Mouse (Mus musculus) cerebellum, adult 2 months (tissue): ENCODE data around the gene Hs6st1. TPM values are rescaled to one million over a fixed set of nuclear protein-coding genes. Genes with fewer than 3 reads are reported as not detected.

Source experiments
- DNase-seq, 2 experiments: peaks; one replicate each; pipeline ENCODE4 v3.0.0; 2021
- H3K27ac ChIP-seq: fragments of 200-500 bp; 2 replicates; pipeline ENCODE4 v1.5.1; 2012; ENCODE audit warnings: low read length, control low read depth, inconsistent platforms; ENCODE audit not compliant: insufficient read depth
- H3K27me3 ChIP-seq: fragments of 200-500 bp; 2 replicates; pipeline ENCODE4 v1.6.1; 2012; ENCODE audit warnings: inconsistent platforms, mild to moderate bottlenecking, low read length, moderate library complexity; ENCODE audit not compliant: control insufficient read depth, insufficient read depth
- H3K4me1 ChIP-seq: fragments of 200-500 bp; 2 replicates; pipeline ENCODE4 v1.6.1; 2011; ENCODE audit warnings: low read length; ENCODE audit not compliant: control insufficient read depth, insufficient read depth
- H3K4me3 ChIP-seq: fragments of 200-500 bp; replicated peaks from 2 replicates; pipeline ENCODE3; 2011; ENCODE audit warnings: mild to moderate bottlenecking, low read depth, low read length, control low read depth; ENCODE audit not compliant: insufficient read depth
- CTCF ChIP-seq: fragments of 200-500 bp; IDR thresholded peaks from 2 replicates; pipeline ENCODE4 v1.5.1; 2011; ENCODE audit warnings: low read depth, mild to moderate bottlenecking, control low read depth, low read length, moderate library complexity, borderline replicate concordance; ENCODE audit not compliant: insufficient read depth
- POLR2A ChIP-seq: fragments of 200-500 bp; IDR thresholded peaks from 2 replicates; pipeline ENCODE4 v1.6.1; 2011; ENCODE audit warnings: low read length, control low read depth, borderline replicate concordance; ENCODE audit not compliant: insufficient read depth
- WGBS: fragments of 180-500 bp; shearing (Covaris S2); methylation state at CpG from one replicate; pipeline ENCODE4 v1.1.7; 2018; 5-methylcytosine and 5-hydroxymethylcytosine counted together
- polyA plus RNA-seq: library from polyadenylated mRNA; depleted of rRNA; stranded (reverse); fragments of >200 nt; gene quantifications from 2 replicates; pipeline ENCODE4 v1.2.3, GENCODE M21; 2012

Hs6st1 gene
- polyA plus RNA-seq, 1 experiment = 69.8 TPM

- DNase-seq = no peak
- Histone ChIP-seq H3K27ac (no peak overlapping the region), H3K4me1 (no peaks in the 10 kb centered on the region; the same call in 1 of the 2 replicates), H3K4me3 (no peak overlapping the region), H3K27me3 (no peaks in the 10 kb centered on the region)
- WGBS = 67% methylated on average over 4 of the region's 4 CpGs
- no peak for TF ChIP-seq POLR2A
- TF ChIP-seq CTCF = no peak
Observed at GRCm38 (mm10) chr1:36129126-36129525, 60.9 kb downstream of the Hs6st1 start.

GRCm38 (mm10) chr1:36129881-36130280 lies 61.7 kb downstream of the Hs6st1 start:
- Histone ChIP-seq H3K4me1 (no peaks in the 10 kb centered on the region), H3K4me3 (no peak overlapping the region), H3K27me3 (no peaks in the 10 kb centered on the region), H3K27ac (no peak overlapping the region)
- TF ChIP-seq CTCF = no peak
- no peak for DNase-seq
- WGBS = 97% methylated on average over 8 of the region's 8 CpGs

- DNase-seq = peak in 1 of 2 experiments; percentile 20
- H3K27ac ChIP-seq = no peak overlapping the region
- no peaks in the 10 kb centered on the region for H3K27me3 ChIP-seq
- no peaks in the 10 kb centered on the region for H3K4me1 ChIP-seq
- H3K4me3 ChIP-seq = no peak overlapping the region
- TF ChIP-seq POLR2A (no peak), CTCF (no peak)
- 75% methylated on average over 4 of the region's 4 CpGs for WGBS
Observed at GRCm38 (mm10) chr1:36130307-36131035, 62.3 kb downstream of the Hs6st1 start.

- WGBS = 31% methylated on average over 4 of the region's 4 CpGs
- TF ChIP-seq POLR2A (no peak), CTCF (no peak)
- H3K4me1 ChIP-seq = no peaks in the 10 kb centered on the region
- H3K4me3 ChIP-seq = no peak overlapping the region
- DNase-seq = no peak
- H3K27me3 ChIP-seq = no peaks in the 10 kb centered on the region
- no peak overlapping the region for H3K27ac ChIP-seq
Observed at GRCm38 (mm10) chr1:36131154-36131553, 63.0 kb downstream of the Hs6st1 start.

GRCm38 (mm10) chr1:36131766-36132165 lies 63.6 kb downstream of the Hs6st1 start:
- WGBS = 79% methylated on average over 8 of the region's 8 CpGs
- H3K27me3 ChIP-seq = no peaks in the 10 kb centered on the region
- no peak overlapping the region for H3K4me3 ChIP-seq
- TF ChIP-seq POLR2A (no peak), CTCF (no peak)
- DNase-seq = no peak
- no peak overlapping the region for H3K27ac ChIP-seq
- H3K4me1 ChIP-seq = no peaks in the 10 kb centered on the region

GRCm38 (mm10) chr1:36132211-36132610 lies 64.0 kb downstream of the Hs6st1 start:
- TF ChIP-seq POLR2A (no peak), CTCF (no peak)
- DNase-seq = no peak
- Histone ChIP-seq H3K27ac (no peak overlapping the region), H3K4me1 (no peaks in the 10 kb centered on the region), H3K4me3 (no peak overlapping the region), H3K27me3 (no peaks in the 10 kb centered on the region)
- WGBS = 51% methylated on average over 4 of the region's 4 CpGs

GRCm38 (mm10) chr1:36133041-36133440 lies 64.8 kb downstream of the Hs6st1 start:
- 61% methylated on average over 8 of the region's 8 CpGs for WGBS
- TF ChIP-seq POLR2A = no peak
- no peak for TF ChIP-seq CTCF
- H3K4me1 ChIP-seq = no peaks in the 10 kb centered on the region
- no peak overlapping the region for H3K27ac ChIP-seq
- H3K4me3 ChIP-seq = no peak overlapping the region
- DNase-seq = no peak
- no peaks in the 10 kb centered on the region for H3K27me3 ChIP-seq

GRCm38 (mm10) chr1:36133647-36134046 lies 65.4 kb downstream of the Hs6st1 start:
- 82% methylated on average over 3 of the region's 3 CpGs for WGBS
- no peaks in the 10 kb centered on the region for H3K27me3 ChIP-seq
- no peak overlapping the region for H3K4me3 ChIP-seq
- TF ChIP-seq CTCF = no peak
- TF ChIP-seq POLR2A = no peak
- no peak for DNase-seq
- H3K27ac ChIP-seq = no peak overlapping the region
- no peaks in the 10 kb centered on the region for H3K4me1 ChIP-seq
